ENCODE assay signal across 8 mouse cellular contexts in genomic region chr6:117906015-117906531, GRCm38 (mm10). TPM values are rescaled to one million over a fixed set of nuclear protein-coding genes. Genes with fewer than 3 reads are reported as not detected.
DNase-seq lines count a peak whose midpoint lies in the region; ATAC-seq and TF ChIP-seq lines count a peak whose summit lies in the region.

No protein-coding gene starts in this region.

- peak overlapping the region; percentile 71 for H3K4me2 ChIP-seq in heart, embryonic 14.5 days (ENCODE audit: low read length)

- under 1% methylated on average over 25 of the region's 25 CpGs for WGBS in thymus, adult 2 months
- under 1% methylated on average over 25 of the region's 25 CpGs for WGBS in heart, embryonic 14.5 days
- WGBS in macrophage (ENCODE audit: missing documents): 2% methylated on average over 24 of the region's 25 CpGs

- H3K27me3 ChIP-seq in thymus, adult 2 months (ENCODE audit: control insufficient read depth, insufficient read depth, low read length): no peaks in the 10 kb centered on the region
- no peaks in the 10 kb centered on the region for H3K27me3 ChIP-seq in heart, embryonic 14.5 days (ENCODE audit: control insufficient read depth, insufficient read depth, low read length)

- H3K4me1 ChIP-seq in thymus, adult 2 months (replicated peaks; ENCODE audit: control insufficient read depth, insufficient read depth, low read length): peaks cover 22% of the 10 kb centered on the region
- peaks cover 8 to 29% of the 10 kb centered on the region in 2 experiments for H3K4me1 ChIP-seq in heart, embryonic 14.5 days (ENCODE audit: control insufficient read depth in 2 of 2, insufficient read depth in 2 of 2, low read length in 2 of 2)

- TF ChIP-seq POLR2A in thymus, adult 2 months (IDR thresholded peaks at IDR 0.05; ENCODE audit: control insufficient read depth, extremely low read depth, insufficient read depth, low read length, poor library complexity): no peak

- peak overlapping the region; percentile 91 for H3K27ac ChIP-seq in thymus, adult 2 months (ENCODE audit: control insufficient read depth, insufficient read depth, low read length)
- H3K27ac ChIP-seq in heart, embryonic 14.5 days (replicated peaks in 1 of 2; ENCODE audit: control insufficient read depth in 1 of 2, insufficient read depth in 1 of 2, low read depth in 2 of 2, low read length in 2 of 2): peak overlapping the region; percentile 91 to 94
- peak overlapping the region; percentile 81 for H3K27ac ChIP-seq in macrophage

- peak overlapping the region; percentile 85 for H3K9ac ChIP-seq in heart, embryonic 14.5 days (ENCODE audit: low read length)

- no peak for TF ChIP-seq CTCF in thymus, adult 2 months (IDR thresholded peaks at IDR 0.05; ENCODE audit: borderline replicate concordance, control insufficient read depth, extremely low read depth, insufficient read depth, low read length, poor library complexity)

- H3K9me3 ChIP-seq in heart, embryonic 14.5 days (ENCODE audit: control insufficient read depth, low read length): no peaks in the 10 kb centered on the region

- peak overlapping the region; percentile 60 for H3K4me3 ChIP-seq in thymus, adult 2 months (ENCODE audit: control insufficient read depth, insufficient read depth, low read length)
- H3K4me3 ChIP-seq in heart, embryonic 14.5 days (ENCODE audit: control insufficient read depth in 1 of 2, insufficient read depth in 1 of 2, low read depth in 1 of 2, low read length in 2 of 2): peak overlapping the region; percentile 83 to 99
- peak overlapping the region; percentile 57 for H3K4me3 ChIP-seq in macrophage (ENCODE audit: inconsistent target)

- peak; percentile 43 for DNase-seq in adrenal gland, postnatal 14 days
- DNase-seq in adrenal gland, adult 2 months: no peak
- no peak for DNase-seq in thymus, adult 2 months
- DNase-seq in thymus, postnatal 36 days: no peak
- DNase-seq in left cerebral cortex, adult 11 months (ENCODE audit: low spot score): peak; percentile 57
- no peak for DNase-seq in B cell, adult 2 months

- peaks cover 35% of the 10 kb centered on the region for H3K79me2 ChIP-seq in macrophage (ENCODE audit: inconsistent target)

- H3K36me3 ChIP-seq in thymus, adult 2 months (ENCODE audit: control insufficient read depth, insufficient read depth, low read length): no peaks in the 10 kb centered on the region
- no peaks in the 10 kb centered on the region for H3K36me3 ChIP-seq in heart, embryonic 14.5 days (ENCODE audit: control insufficient read depth, insufficient read depth, low read length)
- H3K36me3 ChIP-seq in macrophage (ENCODE audit: inconsistent target): no peaks in the 10 kb centered on the region

- ATAC-seq in heart, embryonic 14.5 days (ENCODE audit: insufficient number of reproducible peaks, insufficient read depth, low FRiP score, low read depth): no peak

RNA-seq across cellular contexts. Expression of gene Hnrnpf, which starts 5.9 kb away (rescaled TPM):
- total RNA-seq in adrenal gland, postnatal 14 days (2021): 385 and 431 TPM in 2 replicates
- total RNA-seq in adrenal gland, adult 2 months (2021): 100 to 1,000 TPM; 299 to 305 TPM
- polyA plus RNA-seq in adrenal gland, adult 2 months (2012; rRNA removed): 30.0 and 43.5 TPM in 2 replicates
- polyA plus RNA-seq in thymus, adult 2 months (2012; rRNA removed): 316 and 376 TPM in 2 replicates
- 457 and 471 TPM in 2 replicates for polyA plus RNA-seq in heart, embryonic 14.5 days (2014; fragmentation: Nextera tagmentation; extraction: Ambion mirVana)
- total RNA-seq in macrophage (2018; cell fraction: chromatin; rRNA removed): 100 to 1,000 TPM in 25 of 26 experiments, 10 to 100 TPM in 1; 89.6 to 241 (median 173) TPM
- 100 to 1,000 TPM; 364 to 516 (median 421) TPM for total RNA-seq in macrophage (2018; cell fraction: cytosol; rRNA removed)
- 100 to 1,000 TPM; 174 to 339 (median 272) TPM for total RNA-seq in macrophage (2018; cell fraction: nucleus; rRNA removed)
- polyA plus RNA-seq in macrophage (2018): 406 to 706 TPM (median 525 TPM) in 3 replicates

RNA-seq across cellular contexts. Expression of gene Fxyd4, which starts 31.4 kb away (rescaled TPM):
- total RNA-seq in adrenal gland, postnatal 14 days (2021): not detected in 2 replicates
- not detected for total RNA-seq in adrenal gland, adult 2 months (2021)
- polyA plus RNA-seq in adrenal gland, adult 2 months (2012; rRNA removed): not detected in 2 replicates
- 0.37 and 0.77 TPM in 2 replicates for polyA plus RNA-seq in thymus, adult 2 months (2012; rRNA removed)
- polyA plus RNA-seq in heart, embryonic 14.5 days (2014; fragmentation: Nextera tagmentation; extraction: Ambion mirVana): 0.73 and 2.5 TPM in 2 replicates
- total RNA-seq in macrophage (2018; cell fraction: chromatin; rRNA removed): not detected
- total RNA-seq in macrophage (2018; cell fraction: cytosol; rRNA removed): not detected
- not detected for total RNA-seq in macrophage (2018; cell fraction: nucleus; rRNA removed)
- not detected in 3 replicates for polyA plus RNA-seq in macrophage (2018)

RNA-seq across cellular contexts. Expression of gene Zfp239, which starts 44.2 kb away (rescaled TPM):
- 3.1 and 3.6 TPM in 2 replicates for total RNA-seq in adrenal gland, postnatal 14 days (2021)
- 1 to 10 TPM; 1.8 to 3.1 TPM for total RNA-seq in adrenal gland, adult 2 months (2021)
- polyA plus RNA-seq in adrenal gland, adult 2 months (2012; rRNA removed): 0.61 and 0.83 TPM in 2 replicates
- 2.0 and 2.9 TPM in 2 replicates for polyA plus RNA-seq in thymus, adult 2 months (2012; rRNA removed)
- 0.96 and 1.7 TPM in 2 replicates for polyA plus RNA-seq in heart, embryonic 14.5 days (2014; fragmentation: Nextera tagmentation; extraction: Ambion mirVana)
- total RNA-seq in macrophage (2018; cell fraction: chromatin; rRNA removed): 1 to 10 TPM in 2 of 26 experiments, under 1 TPM in 8, not detected in 16; 0.23 to 1.9 (median 0.70) TPM
- under 1 TPM; 0.10 to 0.65 (median 0.20) TPM for total RNA-seq in macrophage (2018; cell fraction: cytosol; rRNA removed)
- total RNA-seq in macrophage (2018; cell fraction: nucleus; rRNA removed): 1 to 10 TPM in 1 of 26 experiments, under 1 TPM in 10, not detected in 15; 0.17 to 1.2 (median 0.36) TPM
- 0.40 to 0.84 TPM (median 0.42 TPM) in 3 replicates for polyA plus RNA-seq in macrophage (2018)

Comparison
In these comparisons a context has a peak if more than half of its experiments do, and no peak if none do; other contexts are left out.
1. DNase-seq: peak in adrenal gland, postnatal 14 days (single experiment) and left cerebral cortex, adult 11 months (single experiment); none in adrenal gland, adult 2 months (single experiment), thymus, adult 2 months (single experiment), thymus, postnatal 36 days (0 of 2) and B cell, adult 2 months (0 of 2).
2. Peak in every context shown above with its lines, with median percentiles within 50 percentile points of each other: H3K27ac ChIP-seq and H3K4me3 ChIP-seq.